ENCODE assay signal across 11 mouse cellular contexts in genomic region chr6:54956425-54956824, GRCm38 (mm10). TPM values are rescaled to one million over a fixed set of nuclear protein-coding genes. Genes with fewer than 3 reads are reported as not detected.
DNase-seq lines count a peak whose midpoint lies in the region; ATAC-seq and TF ChIP-seq lines count a peak whose summit lies in the region.
"Had no signal": no experiment of that assay in that cellular context is flagged by ENCODE, and none has a peak within 500 bp of the region (broad histone marks: within the 10 kb centered on the region; RNA-seq: fewer than 3 reads in every experiment).

No protein-coding gene starts in this region.

- no peaks in the 10 kb centered on the region for H3K27me3 ChIP-seq in embryonic facial prominence, embryonic 14.5 days (replicated peaks; ENCODE audit: control insufficient read depth, insufficient read depth, low read length)
- H3K27me3 ChIP-seq in embryonic facial prominence, embryonic 10.5 days (replicated peaks; ENCODE audit: low read depth, poor library complexity, severe bottlenecking), result no peaks in the 10 kb centered on the region
- no peaks in the 10 kb centered on the region for H3K27me3 ChIP-seq in lung, embryonic 16.5 days (ENCODE audit: control insufficient read depth, insufficient read depth, low read depth, low read length)
- no peaks in the 10 kb centered on the region for H3K27me3 ChIP-seq in splenic B cell, adult 2 months (ENCODE audit: control insufficient read depth, insufficient read depth, low read length, poor library complexity, severe bottlenecking)
- H3K27me3 ChIP-seq: hindbrain, embryonic 15.5 days; midbrain, embryonic 15.5 days had no signal

- DNase-seq in embryonic facial prominence, embryonic 14.5 days (ENCODE audit: low spot score), result peak; percentile 44
- DNase-seq in embryonic facial prominence, embryonic 10.5 days (ENCODE audit: low spot score), result no peak
- DNase-seq in lung, postnatal 14 days, result no peak
- peak; percentile 16 for DNase-seq in splenic B cell, adult 2 months (ENCODE audit: low read depth, low spot score)
- DNase-seq in thymus, adult 18-20 months, result no peak
- DNase-seq in thymus, postnatal 14 days, result no peak

- ATAC-seq in embryonic facial prominence, embryonic 14.5 days (ENCODE audit: low read depth), result no peak; the same call in 1 of the 2 replicates
- peak; percentile 56; the same call in 1 of the 2 replicates for ATAC-seq in lung, embryonic 16.5 days (ENCODE audit: low read depth)
- ATAC-seq: forebrain, embryonic 14.5 days; midbrain, embryonic 15.5 days had no signal

- 46% methylated on average over 1 of the region's 1 CpGs for WGBS in embryonic facial prominence, embryonic 14.5 days
- WGBS in embryonic facial prominence, embryonic 10.5 days, result 88% methylated on average over 1 of the region's 1 CpGs
- WGBS in lung, embryonic 16.5 days, result 68% methylated on average over 1 of the region's 1 CpGs

- no peak overlapping the region for H3K4me2 ChIP-seq in embryonic facial prominence, embryonic 14.5 days (ENCODE audit: low read depth, low read length)
- H3K4me2 ChIP-seq in lung, embryonic 16.5 days (ENCODE audit: low read depth, low read length), result no peak overlapping the region
- H3K4me2 ChIP-seq: hindbrain, embryonic 15.5 days; midbrain, embryonic 15.5 days had no signal

- no peak for TF ChIP-seq CTCF in embryonic fibroblast, embryonic 13.5 days (IDR thresholded peaks at IDR 0.05; ENCODE audit: borderline replicate concordance, insufficient read depth, low read length)

- no peak overlapping the region for H3K4me3 ChIP-seq in embryonic facial prominence, embryonic 14.5 days (ENCODE audit: low read depth, low read length)
- no peak overlapping the region for H3K4me3 ChIP-seq in embryonic facial prominence, embryonic 10.5 days
- no peak overlapping the region for H3K4me3 ChIP-seq in lung, embryonic 16.5 days (ENCODE audit: low read length)
- H3K4me3 ChIP-seq in embryonic fibroblast, embryonic 13.5 days (ENCODE audit: insufficient read depth, low read length), result no peak overlapping the region
- H3K4me3 ChIP-seq: hindbrain, embryonic 15.5 days; midbrain, embryonic 15.5 days had no signal

- no peak for TF ChIP-seq POLR2A in embryonic fibroblast, embryonic 13.5 days (IDR thresholded peaks at IDR 0.05; ENCODE audit: low read depth, low read length)

- H3K9ac ChIP-seq in embryonic facial prominence, embryonic 14.5 days (ENCODE audit: low read depth, low read length), result no peak overlapping the region
- H3K9ac ChIP-seq in lung, embryonic 16.5 days (ENCODE audit: low read length), result no peak overlapping the region
- H3K9ac ChIP-seq: hindbrain, embryonic 15.5 days; midbrain, embryonic 15.5 days had no signal

- H3K9me3 ChIP-seq in embryonic facial prominence, embryonic 14.5 days (ENCODE audit: control insufficient read depth, low read length), result 0 out of 2 replicates have a peak, but pooled peaks cover 3% of the 10 kb centered on the region
- H3K9me3 ChIP-seq in embryonic facial prominence, embryonic 10.5 days, result no peaks in the 10 kb centered on the region
- no peaks in the 10 kb centered on the region for H3K9me3 ChIP-seq in lung, embryonic 16.5 days (ENCODE audit: control insufficient read depth, low read length)
- H3K9me3 ChIP-seq: hindbrain, embryonic 15.5 days; midbrain, embryonic 15.5 days had no signal

- no peaks in the 10 kb centered on the region for H3K36me3 ChIP-seq in embryonic facial prominence, embryonic 14.5 days (ENCODE audit: control insufficient read depth, insufficient read depth, low read length)
- no peaks in the 10 kb centered on the region for H3K36me3 ChIP-seq in embryonic facial prominence, embryonic 10.5 days (replicated peaks)
- no peaks in the 10 kb centered on the region for H3K36me3 ChIP-seq in lung, embryonic 16.5 days (ENCODE audit: control insufficient read depth, insufficient read depth, low read length)
- no peaks in the 10 kb centered on the region for H3K36me3 ChIP-seq in splenic B cell, adult 2 months (ENCODE audit: control insufficient read depth, insufficient read depth, low read length, poor library complexity, severe bottlenecking)
- H3K36me3 ChIP-seq: hindbrain, embryonic 15.5 days; midbrain, embryonic 15.5 days had no signal

- H3K4me1 ChIP-seq in embryonic facial prominence, embryonic 14.5 days (ENCODE audit: control insufficient read depth, insufficient read depth, low read length), result no peaks in the 10 kb centered on the region
- H3K4me1 ChIP-seq in embryonic facial prominence, embryonic 10.5 days, result no peaks in the 10 kb centered on the region
- H3K4me1 ChIP-seq in lung, embryonic 16.5 days (replicated peaks; ENCODE audit: control insufficient read depth, insufficient read depth, low read length), result peaks cover 5% of the 10 kb centered on the region
- H3K4me1 ChIP-seq in embryonic fibroblast, embryonic 13.5 days (ENCODE audit: control insufficient read depth, insufficient read depth, low read length), result peaks cover 10% of the 10 kb centered on the region
- H3K4me1 ChIP-seq: hindbrain, embryonic 15.5 days; midbrain, embryonic 15.5 days had no signal

- no peak overlapping the region for H3K27ac ChIP-seq in embryonic facial prominence, embryonic 14.5 days (replicated peaks; ENCODE audit: low read depth, low read length)
- H3K27ac ChIP-seq in embryonic facial prominence, embryonic 10.5 days (replicated peaks), result no peak overlapping the region
- no peak overlapping the region for H3K27ac ChIP-seq in lung, embryonic 16.5 days (ENCODE audit: low read length)
- peak overlapping the region; percentile 82 for H3K27ac ChIP-seq in embryonic fibroblast, embryonic 13.5 days (ENCODE audit: insufficient read depth, low read length)
- H3K27ac ChIP-seq: hindbrain, embryonic 15.5 days; midbrain, embryonic 15.5 days had no signal

RNA-seq across cellular contexts. Expression of gene Nod1, which starts 16.0 kb away (rescaled TPM):
- polyA plus RNA-seq in embryonic facial prominence, embryonic 14.5 days (2014; fragmentation: Nextera tagmentation; extraction: Ambion mirVana), result 7.5 and 7.8 TPM in 2 replicates
- 1.2 and 1.4 TPM in 2 replicates for polyA plus RNA-seq in embryonic facial prominence, embryonic 10.5 days (2016; fragmentation: Nextera tagmentation; extraction: Ambion mirVana)
- polyA plus RNA-seq in lung, embryonic 16.5 days (2015; fragmentation: Nextera tagmentation; extraction: Ambion mirVana), result 9.5 and 9.9 TPM in 2 replicates
- 5.9 and 7.3 TPM in 2 replicates for polyA plus RNA-seq in embryonic fibroblast, embryonic 13.5 days (2011; ENCODE audit: insufficient read length, low read depth, missing spikeins)

RNA-seq across cellular contexts. Expression of gene Ggct, which starts 36.3 kb away (rescaled TPM):
- polyA plus RNA-seq in embryonic facial prominence, embryonic 14.5 days (2014; fragmentation: Nextera tagmentation; extraction: Ambion mirVana), result 9.5 and 10.8 TPM in 2 replicates
- 9.5 and 13.9 TPM in 2 replicates for polyA plus RNA-seq in embryonic facial prominence, embryonic 10.5 days (2016; fragmentation: Nextera tagmentation; extraction: Ambion mirVana)
- polyA plus RNA-seq in lung, embryonic 16.5 days (2015; fragmentation: Nextera tagmentation; extraction: Ambion mirVana), result 5.9 and 6.1 TPM in 2 replicates
- 7.2 and 14.8 TPM in 2 replicates for polyA plus RNA-seq in embryonic fibroblast, embryonic 13.5 days (2011; ENCODE audit: insufficient read length, low read depth, missing spikeins)

Comparison
In these comparisons a context has a peak if more than half of its experiments do, and no peak if none do; other contexts are left out.
1. DNase-seq: peak in embryonic facial prominence, embryonic 14.5 days (single experiment) and splenic B cell, adult 2 months (single experiment); none in embryonic facial prominence, embryonic 10.5 days (single experiment), lung, postnatal 14 days (single experiment), thymus, adult 18-20 months (0 of 2) and thymus, postnatal 14 days (single experiment).